Mouse (Mus musculus): ENCODE results near the gene Polr1a.

The Polr1a gene

GRCm38 (mm10) chr6:71949721-71950120 lies 40.9 kb downstream of the Polr1a start:
- DNase-seq (ENCODE audit: low spot score): no peak

GRCm38 (mm10) chr6:71950592-71950991 lies 41.7 kb downstream of the Polr1a start:
- DNase-seq (ENCODE audit: low spot score): no peak

DNA sequence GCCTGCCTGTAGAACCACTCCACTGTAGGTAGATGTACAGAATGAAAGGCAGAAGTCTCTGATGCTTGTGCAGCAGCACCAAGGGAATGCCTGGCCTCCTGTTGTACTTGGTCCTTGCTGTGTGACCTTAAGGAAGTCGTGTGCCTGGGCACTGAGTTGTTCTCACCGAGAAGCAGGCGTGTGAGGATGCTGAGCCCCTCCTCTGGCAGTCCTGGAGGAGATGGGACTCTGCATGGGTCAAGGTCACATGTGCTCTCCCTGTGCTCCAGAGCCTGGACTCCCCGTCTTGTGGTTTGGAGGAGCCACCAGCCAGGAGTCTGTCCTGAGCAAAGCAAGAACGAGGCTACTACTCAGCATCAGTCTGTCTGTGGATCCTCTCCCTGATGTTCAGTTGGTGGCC lies 42.3 kb downstream of the Polr1a start:
- no peak for DNase-seq (ENCODE audit: low spot score)

DNA sequence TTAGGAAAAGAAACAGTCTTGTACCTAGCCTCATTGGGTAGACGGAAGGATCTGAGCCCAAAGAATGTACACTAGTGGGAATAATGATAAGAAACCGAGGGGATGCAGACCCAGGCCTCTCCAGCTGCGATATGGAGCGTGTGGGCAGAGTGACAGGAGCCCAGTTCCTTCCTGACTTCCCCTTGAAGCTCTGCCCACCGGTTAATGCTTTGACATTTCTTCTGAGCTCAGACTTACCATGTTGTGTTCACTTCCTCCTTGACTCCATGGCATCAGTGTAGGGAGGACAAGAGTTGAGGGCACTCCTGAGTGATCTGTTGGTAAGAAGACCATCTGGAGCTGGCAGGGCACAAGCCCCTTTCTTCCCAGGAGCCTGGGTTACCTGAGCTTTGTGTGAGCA lies 53.3 kb downstream of the Polr1a start:
- no peak for DNase-seq (ENCODE audit: low spot score)

GRCm38 (mm10) chr6:71962706-71963105 lies 53.9 kb downstream of the Polr1a start:
- no peak for DNase-seq (ENCODE audit: low spot score)

- DNase-seq (ENCODE audit: low spot score): no peak
Measured at GRCm38 (mm10) chr6:71963561-71963960, 54.7 kb downstream of the Polr1a start.

DNA sequence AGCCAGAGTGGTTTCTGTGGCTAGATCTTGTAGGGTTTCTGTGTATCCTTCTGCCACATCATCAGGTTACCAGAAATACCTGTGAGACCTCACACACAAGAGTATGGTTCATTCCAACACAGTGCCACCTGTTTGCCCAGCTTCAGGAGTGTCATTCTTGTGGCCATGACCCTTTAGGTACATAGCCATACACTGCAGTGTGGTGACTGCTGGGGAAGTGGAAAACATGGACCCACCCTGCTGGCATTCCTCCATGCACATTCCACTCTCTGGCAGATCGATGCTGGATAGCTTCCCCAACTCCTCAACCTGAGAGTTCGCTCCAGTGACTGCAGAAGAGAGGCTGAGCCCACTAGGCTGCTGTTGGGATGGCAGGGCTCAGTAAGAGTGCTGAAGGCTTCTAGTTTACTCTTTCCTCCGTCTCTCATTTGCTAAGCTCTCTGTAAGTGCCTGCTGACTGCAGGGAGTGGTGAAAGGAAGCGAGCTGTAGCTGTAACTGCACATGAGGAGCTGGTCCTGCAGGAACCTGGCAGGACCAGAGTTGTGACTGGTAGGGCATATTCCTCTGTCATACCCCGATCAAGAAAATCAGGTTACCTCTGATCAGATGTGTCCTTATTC lies 57.9 kb downstream of the Polr1a start:
- DNase-seq (ENCODE audit: low spot score): no peak

DNA sequence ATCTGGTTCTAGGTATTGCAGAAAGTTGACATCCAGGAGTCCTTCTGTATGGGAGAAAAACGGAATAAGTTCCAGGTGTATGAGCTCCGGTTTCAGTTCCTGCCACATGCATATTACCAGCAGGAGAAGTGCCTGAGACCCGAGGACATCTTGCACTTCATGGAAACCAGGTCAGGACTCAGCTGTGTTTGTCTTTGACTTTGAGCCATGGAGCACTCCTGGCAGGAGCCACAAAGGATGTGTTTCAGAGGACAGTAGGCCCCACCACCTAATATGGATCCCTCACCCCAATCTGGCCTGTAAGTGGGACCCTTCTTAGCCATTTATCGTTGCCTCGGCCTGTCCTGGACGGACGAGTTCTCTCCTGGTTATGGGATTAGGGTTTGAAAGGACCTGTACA lies 59.0 kb downstream of the Polr1a start:
- no peak for DNase-seq (ENCODE audit: low spot score)

- DNase-seq (ENCODE audit: low spot score): no peak
Measured at GRCm38 (mm10) chr6:71969459-71969858, 60.6 kb downstream of the Polr1a start.

GRCm38 (mm10) chr6:71970154-71970553 lies 61.3 kb downstream of the Polr1a start:
- DNase-seq (ENCODE audit: low spot score): no peak

DNA sequence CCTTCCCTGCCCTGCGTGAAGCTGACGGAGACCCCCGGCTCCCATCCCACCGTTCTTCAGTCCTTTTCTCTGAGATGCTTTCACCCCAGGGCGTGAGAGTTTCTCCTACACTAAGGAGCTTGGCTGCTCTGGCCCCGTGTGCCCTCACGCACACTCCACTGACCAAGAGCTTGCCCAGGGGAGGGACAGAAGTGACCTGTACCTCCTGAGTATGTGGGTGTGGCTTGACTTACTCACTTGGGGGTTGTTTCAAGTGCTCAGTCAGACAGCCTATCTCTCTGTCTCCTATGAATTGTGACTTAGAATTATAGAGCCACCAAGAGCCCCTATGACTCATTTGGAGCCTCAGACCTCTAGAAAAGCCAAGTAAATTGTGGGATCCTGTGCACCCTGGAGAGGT lies 67.7 kb downstream of the Polr1a start:
- DNase-seq (ENCODE audit: low spot score): no peak

GRCm38 (mm10) chr6:71980165-71980564 lies 71.3 kb downstream of the Polr1a start:
- DNase-seq (ENCODE audit: low spot score): no peak

GRCm38 (mm10) chr6:71980587-71980986 lies 71.7 kb downstream of the Polr1a start:
- no peak for DNase-seq (ENCODE audit: low spot score)

GRCm38 (mm10) chr6:71981450-71981849 lies 72.6 kb downstream of the Polr1a start:
- DNase-seq (ENCODE audit: low spot score): no peak

DNA sequence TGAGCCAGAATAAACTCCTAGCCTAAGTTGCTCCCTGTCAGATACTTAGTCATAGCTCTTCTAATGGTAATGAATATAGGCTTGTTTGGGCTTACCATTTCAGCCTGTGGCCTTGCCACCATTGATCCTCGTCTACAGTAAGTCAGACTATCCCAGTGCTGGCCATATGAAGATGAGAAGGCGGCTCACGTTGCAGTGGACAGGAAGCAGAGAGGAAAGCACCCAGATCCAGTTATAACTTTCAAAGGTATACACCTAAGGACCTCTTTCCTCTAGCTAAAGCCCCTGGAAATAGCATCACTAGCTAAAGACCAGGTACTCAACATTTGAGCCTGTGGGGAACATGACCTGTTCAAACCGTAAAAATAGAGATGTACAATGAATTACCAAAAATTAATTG lies 77.1 kb downstream of the Polr1a start:
- DNase-seq (ENCODE audit: low spot score): no peak

- DNase-seq (ENCODE audit: low spot score): no peak
Measured at GRCm38 (mm10) chr6:71987546-71988248, 78.8 kb downstream of the Polr1a start.

DNA sequence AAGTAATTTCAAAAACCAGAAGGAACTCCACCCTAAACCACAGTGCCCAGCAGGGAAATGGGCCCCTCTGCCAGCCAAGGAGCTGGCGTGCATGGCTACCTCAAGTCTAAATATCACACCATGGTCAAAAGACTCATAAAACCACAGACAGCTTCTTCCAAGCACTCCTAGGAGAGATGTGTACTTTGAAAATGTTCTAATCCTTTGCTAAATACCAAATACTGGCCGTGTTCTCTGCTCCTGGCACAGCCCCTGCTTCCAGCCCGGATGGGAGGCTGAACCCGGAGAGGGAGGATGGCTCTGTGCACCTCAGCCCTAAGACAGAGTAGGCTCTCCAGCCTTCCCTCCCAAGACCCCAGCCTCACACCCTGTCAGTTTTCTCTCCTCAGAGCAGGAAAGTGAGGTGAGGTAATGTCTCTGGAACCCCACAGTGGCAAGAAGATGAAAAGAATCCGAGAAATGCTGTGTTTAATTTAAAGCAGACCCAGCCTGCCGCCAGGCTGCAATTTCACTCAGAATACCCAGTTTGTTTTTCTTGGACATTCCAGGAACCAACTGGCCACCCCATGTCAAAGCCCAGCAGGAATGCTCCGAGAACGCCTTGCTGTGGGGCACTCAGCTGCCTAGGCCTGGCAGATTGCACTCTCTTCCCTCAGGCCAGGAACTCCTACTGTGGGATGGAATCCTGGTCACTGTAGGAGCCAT lies 80.9 kb downstream of the Polr1a start:
- no peak for DNase-seq (ENCODE audit: low spot score)

GRCm38 (mm10) chr6:71990371-71990837 lies 81.6 kb downstream of the Polr1a start:
- DNase-seq (ENCODE audit: low spot score): no peak

GRCm38 (mm10) chr6:71991190-71991932 lies 82.5 kb downstream of the Polr1a start:
- no peak for DNase-seq (ENCODE audit: low spot score)

- no peak for DNase-seq (ENCODE audit: low spot score)
Measured at GRCm38 (mm10) chr6:71991933-71992325, 83.1 kb downstream of the Polr1a start.

- DNase-seq (ENCODE audit: low spot score): no peak
Measured at GRCm38 (mm10) chr6:71994004-71994403, 85.2 kb downstream of the Polr1a start.

DNA sequence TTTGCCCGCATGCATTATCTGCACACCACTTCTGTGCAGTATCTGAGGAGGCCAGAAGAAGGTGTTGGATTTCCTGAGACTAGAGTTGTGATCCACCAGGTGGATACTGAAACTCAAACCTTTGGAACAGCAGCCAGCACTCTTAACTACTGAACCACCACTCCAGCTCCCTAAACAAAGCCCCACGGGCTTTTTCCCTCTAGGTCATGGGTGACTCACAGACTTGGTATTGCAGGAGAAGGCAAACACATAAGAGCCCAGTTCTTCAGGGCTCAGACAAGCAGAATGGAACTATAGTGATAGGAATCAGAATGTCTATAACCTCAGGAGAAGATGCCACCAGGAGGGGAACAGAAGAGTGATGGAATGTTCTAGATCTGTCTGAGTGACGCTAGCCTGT lies 86.2 kb downstream of the Polr1a start:
- no peak for DNase-seq (ENCODE audit: low spot score)

- DNase-seq (ENCODE audit: low spot score): no peak
Measured at GRCm38 (mm10) chr6:71997215-71997614, 88.4 kb downstream of the Polr1a start.

Measured in urinary bladder, postnatal 10 days (tissue).